Mouse (Mus musculus) bone marrow macrophage, adult 2 months (primary cell): Measurements from ENCODE around the gene Timm8a2.

Source experiments
- CTCF ChIP-seq: IDR thresholded peaks from 2 replicates; pipeline ENCODE4 v1.5.1; 2012; ENCODE audit warnings: low read depth, mild to moderate bottlenecking, low read length, moderate library complexity
- POLR2A ChIP-seq: IDR thresholded peaks from 2 replicates; pipeline ENCODE4 v1.6.1; 2012; ENCODE audit warnings: mild to moderate bottlenecking, low read depth, low read length, borderline replicate concordance

- no peak for TF ChIP-seq CTCF
- TF ChIP-seq POLR2A: no peak
Measured at GRCm38 (mm10) chr14:122063599-122063998, 29.1 kb downstream of the Timm8a2 start.
